Mouse (Mus musculus) heart, embryonic 12.5 days (tissue): ENCODE measurements around the gene Mei1. TPM values are rescaled to one million over a fixed set of nuclear protein-coding genes. Genes with fewer than 3 reads are reported as not detected.

Experiments
- ATAC-seq: fragments of 200-750 bp; cut with Nextera tagmentation; 2 replicates; pipeline ENCODE4 v1.8.0; 2017; ENCODE audit warnings: moderate TSS enrichment, moderate library complexity; ENCODE audit not compliant: insufficient number of reproducible peaks, low FRiP score
- H3K27ac ChIP-seq: fragments of 300-500 bp; sonication (generic); 2 replicates; pipeline ENCODE4 v1.5.1; 2016; ENCODE audit warnings: mild to moderate bottlenecking, moderate library complexity; ENCODE audit not compliant: poor library complexity, severe bottlenecking
- H3K27me3 ChIP-seq: fragments of 300-500 bp; sonication (generic); replicated peaks from 2 replicates; pipeline ENCODE4 v1.6.1; 2016; ENCODE audit warnings: mild to moderate bottlenecking, moderate library complexity
- H3K36me3 ChIP-seq: fragments of 300-500 bp; sonication (generic); 2 replicates; pipeline ENCODE4 v1.6.1; 2016; ENCODE audit warnings: mild to moderate bottlenecking, moderate library complexity
- H3K4me1 ChIP-seq: fragments of 300-500 bp; sonication (generic); replicated peaks from 2 replicates; pipeline ENCODE4 v1.6.1; 2016; ENCODE audit warnings: mild to moderate bottlenecking
- H3K4me2 ChIP-seq: fragments of 300-500 bp; sonication (generic); 2 replicates; pipeline ENCODE4 v1.6.1; 2016; ENCODE audit warnings: mild to moderate bottlenecking, moderate library complexity
- H3K4me3 ChIP-seq: fragments of 300-500 bp; sonication (generic); 2 replicates; pipeline ENCODE4 v1.5.1; 2016; ENCODE audit warnings: mild to moderate bottlenecking
- H3K9ac ChIP-seq: fragments of 300-500 bp; sonication (generic); 2 replicates; pipeline ENCODE4 v1.6.1; 2016; ENCODE audit warnings: mild to moderate bottlenecking, moderate library complexity
- H3K9me3 ChIP-seq: fragments of 300-500 bp; sonication (generic); replicated peaks from 2 replicates; pipeline ENCODE4 v1.6.1; 2016; ENCODE audit warnings: mild to moderate bottlenecking, moderate library complexity
- WGBS: fragments of 180-500 bp; shearing (Covaris S2); methylation state at CpG from one replicate; pipeline ENCODE4 v1.1.7; 2016; 5-methylcytosine and 5-hydroxymethylcytosine counted together
- polyA plus RNA-seq: library from polyadenylated mRNA; unstranded; fragments of >200 nt; fragmentation: Nextera tagmentation; extraction: Ambion mirVana; gene quantifications from 2 replicates; pipeline ENCODE4 v1.2.1, GENCODE M21; 2016

The Mei1 gene
- polyA plus RNA-seq, 1 experiment from 2014 or later = not detected

- peaks cover 33% of the 10 kb centered on the region for H3K4me1 ChIP-seq
- 88% methylated on average over 12 of the region's 12 CpGs for WGBS
- H3K4me3 ChIP-seq = no peak overlapping the region
- H3K36me3 ChIP-seq = no peaks in the 10 kb centered on the region
- ATAC-seq = no peak
- H3K4me2 ChIP-seq = no peak overlapping the region
- H3K9me3 ChIP-seq = no peaks in the 10 kb centered on the region
- no peak overlapping the region for H3K9ac ChIP-seq
- H3K27me3 ChIP-seq = no peaks in the 10 kb centered on the region
- H3K27ac ChIP-seq = no peak overlapping the region
Measured at GRCm38 (mm10) chr15:82152022-82152421, 82.2 kb downstream of the Mei1 start.

DNA sequence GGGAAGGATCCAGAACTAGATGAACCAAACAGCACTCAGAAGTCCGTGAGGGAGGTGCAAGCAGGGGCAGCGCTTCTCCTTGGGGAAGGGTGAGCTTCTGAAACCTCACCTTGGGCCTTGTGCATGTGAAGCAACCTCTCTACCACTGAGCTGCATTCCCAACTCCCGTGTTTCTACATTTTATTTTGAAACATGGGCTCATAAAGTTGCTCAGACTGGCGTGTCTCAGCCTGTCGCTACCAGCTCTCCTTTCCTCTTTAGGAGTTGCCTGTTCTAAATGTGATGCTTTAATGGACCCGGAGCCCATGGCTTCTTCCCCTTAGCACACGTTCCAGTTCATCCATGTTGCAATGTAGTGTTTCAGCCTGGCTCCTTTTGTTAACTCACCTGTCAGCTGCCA is 82.6 kb downstream of the Mei1 start:
- no peaks in the 10 kb centered on the region for H3K9me3 ChIP-seq
- WGBS = 88% methylated on average over 7 of the region's 7 CpGs
- H3K4me2 ChIP-seq = no peak overlapping the region

DNA sequence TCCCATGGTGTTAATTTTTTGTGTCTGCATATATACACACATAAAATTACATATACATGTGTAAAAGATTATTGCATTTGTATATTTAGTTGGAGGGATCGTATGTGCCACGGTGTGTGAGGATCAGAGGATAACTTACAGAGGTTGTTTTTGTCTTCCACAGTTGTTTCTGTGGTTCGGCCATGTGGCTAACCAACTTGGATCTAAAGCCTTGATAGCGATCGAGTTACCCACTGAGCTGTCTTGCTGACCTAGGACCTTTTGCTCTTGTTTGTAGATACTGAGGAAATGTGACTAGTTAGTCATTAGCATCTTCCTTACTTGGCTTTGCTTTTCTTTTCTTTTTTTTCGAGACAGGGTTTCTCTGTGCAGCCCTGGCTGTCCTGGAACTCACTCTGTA is 86.5 kb downstream of the Mei1 start:
- Histone ChIP-seq H3K9ac (no peak overlapping the region), H3K27ac (no peak overlapping the region), H3K4me3 (no peak overlapping the region), H3K9me3 (no peaks in the 10 kb centered on the region), H3K36me3 (no peaks in the 10 kb centered on the region), H3K4me2 (no peak overlapping the region), H3K27me3 (no peaks in the 10 kb centered on the region), H3K4me1 (peaks cover 58% of the 10 kb centered on the region)
- ATAC-seq = no peak
- 92% methylated on average over 6 of the region's 6 CpGs for WGBS

More for the DNA sequence above, 82.6 kb downstream of the Mei1 start:
- H3K4me1 ChIP-seq = peaks cover 37% of the 10 kb centered on the region
- H3K9ac ChIP-seq = no peak overlapping the region
- H3K4me3 ChIP-seq = no peak overlapping the region
- H3K27me3 ChIP-seq = no peaks in the 10 kb centered on the region
- no peaks in the 10 kb centered on the region for H3K36me3 ChIP-seq
- H3K27ac ChIP-seq = no peak overlapping the region
- ATAC-seq = no peak

DNA sequence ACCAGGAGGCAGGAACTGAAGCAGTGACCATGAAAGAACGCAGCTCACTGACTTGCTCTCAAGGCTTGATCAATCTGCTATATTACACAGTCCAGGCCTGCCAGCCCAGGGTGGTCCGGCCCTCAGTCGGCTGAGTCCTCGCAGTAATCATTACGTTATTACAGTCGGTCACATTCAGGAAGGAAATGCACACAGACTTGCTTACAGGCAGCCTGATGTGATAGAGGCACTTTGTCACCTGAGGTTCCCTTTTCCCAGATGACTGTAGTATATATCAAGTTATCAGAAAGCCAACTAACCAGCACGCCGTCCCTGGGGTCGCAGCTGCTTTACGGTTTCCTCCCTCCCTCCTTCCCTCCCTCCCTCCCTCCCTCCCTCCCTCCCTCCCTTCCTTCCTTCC is 87.1 kb downstream of the Mei1 start:
- Histone ChIP-seq H3K36me3 (no peaks in the 10 kb centered on the region), H3K27me3 (no peaks in the 10 kb centered on the region), H3K4me3 (no peak overlapping the region), H3K9ac (no peak overlapping the region), H3K27ac (no peak overlapping the region), H3K9me3 (no peaks in the 10 kb centered on the region), H3K4me2 (no peak overlapping the region), H3K4me1 (peaks cover 64% of the 10 kb centered on the region)
- WGBS = 64% methylated on average over 10 of the region's 10 CpGs
- ATAC-seq = no peak

GRCm38 (mm10) chr15:82158243-82159035 is 88.6 kb downstream of the Mei1 start:
- Histone ChIP-seq H3K4me2 (no peak overlapping the region), H3K27ac (no peak overlapping the region), H3K9me3 (no peaks in the 10 kb centered on the region), H3K4me3 (no peak overlapping the region), H3K4me1 (peaks cover 72% of the 10 kb centered on the region), H3K9ac (peak overlapping the region; percentile 34), H3K27me3 (no peaks in the 10 kb centered on the region), H3K36me3 (no peaks in the 10 kb centered on the region)
- WGBS = 64% methylated on average over 17 of the region's 17 CpGs
- ATAC-seq = no peak

DNA sequence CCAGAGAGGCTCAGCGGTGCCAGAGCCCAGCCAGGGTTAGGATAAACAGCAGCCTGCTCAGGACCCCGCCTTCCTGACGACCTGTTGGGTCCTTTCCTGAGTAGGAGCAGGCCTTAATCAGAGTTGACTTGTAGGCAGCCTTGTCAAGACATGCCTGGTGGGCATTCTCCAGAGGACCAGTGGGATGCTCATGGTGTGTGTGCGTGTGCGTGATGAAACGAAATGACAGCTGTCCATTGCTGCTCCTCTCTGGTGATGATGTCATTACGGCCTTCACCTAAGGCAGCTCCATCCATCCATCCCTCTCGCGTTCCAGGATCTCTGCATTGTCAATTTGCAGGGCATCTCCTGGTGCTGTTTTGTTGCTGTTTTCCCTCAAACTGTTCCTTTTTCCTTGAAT is 89.7 kb downstream of the Mei1 start:
- Histone ChIP-seq H3K27ac (no peak overlapping the region), H3K9ac (no peak overlapping the region), H3K4me1 (peaks cover 81% of the 10 kb centered on the region), H3K4me2 (no peak overlapping the region), H3K36me3 (no peaks in the 10 kb centered on the region), H3K27me3 (no peaks in the 10 kb centered on the region), H3K9me3 (no peaks in the 10 kb centered on the region), H3K4me3 (no peak overlapping the region)
- 78% methylated on average over 9 of the region's 9 CpGs for WGBS
- no peak for ATAC-seq

DNA sequence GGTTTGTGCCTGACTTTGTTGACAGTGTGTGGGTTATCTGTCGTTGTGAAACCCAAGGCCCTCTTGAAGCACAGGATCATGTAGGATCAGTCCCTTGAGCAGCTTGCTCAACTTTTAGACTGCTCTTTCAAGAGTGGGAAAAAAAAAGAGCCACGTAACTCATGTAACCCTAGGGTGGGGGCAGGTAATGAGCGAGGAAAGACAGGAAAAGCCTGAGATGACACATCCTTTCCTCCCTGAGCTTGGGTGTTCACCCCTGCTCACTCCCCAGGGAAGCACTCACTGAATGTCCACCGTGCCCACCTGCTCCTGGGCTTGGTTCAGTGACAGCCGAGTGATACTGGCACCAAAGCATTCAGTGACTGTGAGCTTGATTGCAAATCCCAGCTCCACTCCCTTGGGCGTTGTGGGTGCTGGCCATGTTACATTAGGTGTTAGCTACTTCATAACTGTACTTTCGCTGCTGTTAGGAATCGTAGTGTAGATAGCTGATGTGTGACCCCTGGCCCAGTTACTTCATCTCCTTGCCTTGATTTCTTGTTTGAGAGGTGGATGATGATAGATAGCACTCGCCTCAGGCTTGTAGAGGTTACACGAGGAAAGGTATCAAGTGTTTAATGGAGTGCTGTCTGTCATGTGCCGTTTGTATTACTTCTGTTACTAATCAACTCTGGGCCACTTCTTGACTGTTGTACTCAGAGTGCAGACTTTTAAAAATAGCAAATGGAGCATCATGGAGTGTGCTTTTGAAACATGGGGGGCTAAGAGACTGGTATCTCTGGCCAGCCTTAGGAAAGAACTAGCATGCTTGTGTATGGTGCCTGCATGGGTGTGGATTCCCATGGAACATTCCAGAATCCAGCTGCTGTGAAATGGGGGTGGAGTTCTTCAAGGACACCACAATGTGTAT is 91.2 kb downstream of the Mei1 start:
- Histone ChIP-seq H3K9ac (no peak overlapping the region), H3K9me3 (no peaks in the 10 kb centered on the region), H3K4me3 (no peak overlapping the region), H3K36me3 (no peaks in the 10 kb centered on the region), H3K27ac (peak overlapping the region; percentile 56), H3K4me1 (peaks cover 86% of the 10 kb centered on the region), H3K4me2 (peak overlapping the region; percentile 14; the same call in 1 of the 2 replicates), H3K27me3 (no peaks in the 10 kb centered on the region)
- 48% methylated on average over 11 of the region's 11 CpGs for WGBS
- ATAC-seq = no peak

GRCm38 (mm10) chr15:82161965-82162600 is 92.3 kb downstream of the Mei1 start:
- Histone ChIP-seq H3K36me3 (no peaks in the 10 kb centered on the region), H3K9me3 (no peaks in the 10 kb centered on the region), H3K27me3 (no peaks in the 10 kb centered on the region), H3K27ac (no peak overlapping the region), H3K9ac (no peak overlapping the region), H3K4me2 (no peak overlapping the region), H3K4me3 (no peak overlapping the region), H3K4me1 (peaks cover 93% of the 10 kb centered on the region)
- no peak for ATAC-seq
- WGBS = 88% methylated on average over 12 of the region's 12 CpGs

DNA sequence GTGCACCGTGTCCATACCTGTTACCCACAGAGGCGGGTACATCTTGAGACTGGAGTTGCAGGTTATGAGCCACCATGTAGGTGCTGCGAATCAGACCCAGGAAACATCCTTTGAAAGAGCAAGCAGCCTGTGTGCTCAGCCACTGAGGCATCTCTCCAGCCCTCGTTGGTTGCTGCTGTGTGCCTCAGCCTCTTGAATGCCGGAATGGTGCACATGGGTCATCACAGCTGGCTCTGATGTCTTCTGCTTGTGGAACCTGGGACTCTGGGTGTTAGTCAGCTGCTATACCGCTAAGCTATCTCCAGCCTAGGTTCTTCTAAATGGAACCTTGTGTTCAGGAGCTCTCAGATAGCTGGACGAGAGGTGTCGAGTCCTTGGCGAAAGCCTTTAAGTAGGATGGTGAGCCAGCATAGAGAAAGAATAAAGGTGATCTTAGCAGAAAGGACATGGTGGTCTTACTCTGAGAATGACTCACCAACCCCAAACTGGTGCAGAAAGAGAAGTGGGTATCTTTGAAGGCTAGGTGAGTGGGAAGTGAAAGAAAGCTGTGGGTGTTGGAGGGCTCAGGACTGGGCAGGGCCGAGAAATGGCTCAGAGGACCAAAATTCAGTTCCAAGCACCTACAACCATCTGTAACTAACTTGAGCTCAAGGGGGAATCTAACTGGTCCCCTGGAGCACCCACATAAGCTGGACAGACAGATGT is 93.7 kb downstream of the Mei1 start:
- H3K36me3 ChIP-seq = no peaks in the 10 kb centered on the region
- peak overlapping the region; percentile 30; the same call in 1 of the 2 replicates for H3K27ac ChIP-seq
- H3K9ac ChIP-seq = no peak overlapping the region
- peak overlapping the region; percentile 14; the same call in 1 of the 2 replicates for H3K4me2 ChIP-seq
- H3K4me3 ChIP-seq = no peak overlapping the region
- peaks cover 94% of the 10 kb centered on the region for H3K4me1 ChIP-seq
- no peak for ATAC-seq
- H3K9me3 ChIP-seq = no peaks in the 10 kb centered on the region
- 76% methylated on average over 10 of the region's 10 CpGs for WGBS
- no peaks in the 10 kb centered on the region for H3K27me3 ChIP-seq

GRCm38 (mm10) chr15:82164061-82164399 is 94.2 kb downstream of the Mei1 start:
- H3K4me1 ChIP-seq = peaks cover 93% of the 10 kb centered on the region
- H3K27me3 ChIP-seq = no peaks in the 10 kb centered on the region
- peak overlapping the region; percentile 14 for H3K4me2 ChIP-seq
- peak; percentile 61 for ATAC-seq
- H3K36me3 ChIP-seq = no peaks in the 10 kb centered on the region
- peak overlapping the region; percentile 30; the same call in 1 of the 2 replicates for H3K27ac ChIP-seq
- H3K9me3 ChIP-seq = no peaks in the 10 kb centered on the region
- 58% methylated on average over 4 of the region's 4 CpGs for WGBS
- H3K4me3 ChIP-seq = no peak overlapping the region
- H3K9ac ChIP-seq = no peak overlapping the region
